Mouse (Mus musculus): Measurements from ENCODE around the gene Ces2h. TPM values are rescaled to one million over a fixed set of nuclear protein-coding genes. Genes with fewer than 3 reads are reported as not detected.

Ces2h gene
- total and polyA plus RNA-seq, 2 experiments from 2014 or later = not detected

GRCm38 (mm10) chr8:104999183-104999582 lies 1.5 kb upstream of the Ces2h start:
- no peak overlapping the region for H3K4me3 ChIP-seq (ENCODE audit: low read length)
- H3K4me1 ChIP-seq (ENCODE audit: insufficient read depth, low read length) = no peaks in the 10 kb centered on the region
- H3K9ac ChIP-seq (replicated peaks; ENCODE audit: low read length) = no peak overlapping the region
- no peaks in the 10 kb centered on the region for H3K9me3 ChIP-seq (ENCODE audit: low read length)
- no peaks in the 10 kb centered on the region for H3K27me3 ChIP-seq (ENCODE audit: insufficient read depth, low read length)
- ATAC-seq (no peak), DNase-seq (ENCODE audit: low spot score) (no peak)
- no peaks in the 10 kb centered on the region for H3K36me3 ChIP-seq (ENCODE audit: insufficient read depth, low read length)
- WGBS = 83% methylated on average over 6 of the region's 6 CpGs
- no peak overlapping the region for H3K4me2 ChIP-seq (ENCODE audit: low read depth, low read length)
- no peak for TF ChIP-seq CTCF (IDR thresholded peaks at IDR 0.05; ENCODE audit: low read depth)
- H3K27ac ChIP-seq = no peak overlapping the region

- ATAC-seq (no peak), DNase-seq (ENCODE audit: low spot score) (no peak)
- no peaks in the 10 kb centered on the region for H3K36me3 ChIP-seq (ENCODE audit: insufficient read depth, low read length)
- no peaks in the 10 kb centered on the region for H3K27me3 ChIP-seq (ENCODE audit: insufficient read depth, low read length)
- no peaks in the 10 kb centered on the region for H3K4me1 ChIP-seq (ENCODE audit: insufficient read depth, low read length)
- 90% methylated on average over 2 of the region's 2 CpGs for WGBS
- H3K4me3 ChIP-seq (ENCODE audit: low read length) = no peak overlapping the region
- no peaks in the 10 kb centered on the region for H3K9me3 ChIP-seq (ENCODE audit: low read length)
- H3K4me2 ChIP-seq (ENCODE audit: low read depth, low read length) = no peak overlapping the region
- TF ChIP-seq CTCF (IDR thresholded peaks at IDR 0.05; ENCODE audit: low read depth) = no peak
- H3K27ac ChIP-seq = no peak overlapping the region
- H3K9ac ChIP-seq (replicated peaks; ENCODE audit: low read length) = no peak overlapping the region
Measured at GRCm38 (mm10) chr8:105010000-105010399, 9.3 kb downstream of the Ces2h start.

- DNase-seq (ENCODE audit: low spot score) = no peak
- H3K27ac ChIP-seq = no peak overlapping the region
- no peak overlapping the region for H3K9ac ChIP-seq (replicated peaks; ENCODE audit: low read length)
- ATAC-seq = no peak
- no peaks in the 10 kb centered on the region for H3K9me3 ChIP-seq (ENCODE audit: low read length)
- H3K4me3 ChIP-seq (ENCODE audit: low read length) = no peak overlapping the region
- no peak for TF ChIP-seq CTCF (IDR thresholded peaks at IDR 0.05; ENCODE audit: low read depth)
- H3K36me3 ChIP-seq (ENCODE audit: insufficient read depth, low read length) = no peaks in the 10 kb centered on the region
- H3K4me1 ChIP-seq (ENCODE audit: insufficient read depth, low read length) = no peaks in the 10 kb centered on the region
- no peak overlapping the region for H3K4me2 ChIP-seq (ENCODE audit: low read depth, low read length)
- no peaks in the 10 kb centered on the region for H3K27me3 ChIP-seq (ENCODE audit: insufficient read depth, low read length)
- WGBS = 79% methylated on average over 12 of the region's 12 CpGs
Measured at GRCm38 (mm10) chr8:105011136-105011535, 10.5 kb downstream of the Ces2h start.

- no peak overlapping the region for H3K9ac ChIP-seq (replicated peaks; ENCODE audit: low read length)
- H3K4me3 ChIP-seq (ENCODE audit: low read length) = no peak overlapping the region
- 86% methylated on average over 5 of the region's 5 CpGs for WGBS
- H3K4me1 ChIP-seq (ENCODE audit: insufficient read depth, low read length) = no peaks in the 10 kb centered on the region
- no peaks in the 10 kb centered on the region for H3K27me3 ChIP-seq (ENCODE audit: insufficient read depth, low read length)
- H3K36me3 ChIP-seq (ENCODE audit: insufficient read depth, low read length) = no peaks in the 10 kb centered on the region
- no peaks in the 10 kb centered on the region for H3K9me3 ChIP-seq (ENCODE audit: low read length)
- ATAC-seq = no peak
- H3K4me2 ChIP-seq (ENCODE audit: low read depth, low read length) = no peak overlapping the region
- H3K27ac ChIP-seq = no peak overlapping the region
- no peak for TF ChIP-seq CTCF (IDR thresholded peaks at IDR 0.05; ENCODE audit: low read depth)
- DNase-seq (ENCODE audit: low spot score) = no peak
Measured at GRCm38 (mm10) chr8:105014391-105014790, 13.7 kb downstream of the Ces2h start.

- no peaks in the 10 kb centered on the region for H3K9me3 ChIP-seq (ENCODE audit: low read length)
- no peaks in the 10 kb centered on the region for H3K27me3 ChIP-seq (ENCODE audit: insufficient read depth, low read length)
- WGBS = 100% methylated on average over 1 of the region's 1 CpGs
- ATAC-seq = no peak
- no peak overlapping the region for H3K9ac ChIP-seq (replicated peaks; ENCODE audit: low read length)
- no peak for DNase-seq (ENCODE audit: low spot score)
- no peaks in the 10 kb centered on the region for H3K36me3 ChIP-seq (ENCODE audit: insufficient read depth, low read length)
- no peak overlapping the region for H3K4me2 ChIP-seq (ENCODE audit: low read depth, low read length)
- TF ChIP-seq CTCF (IDR thresholded peaks at IDR 0.05; ENCODE audit: low read depth) = no peak
- no peak overlapping the region for H3K27ac ChIP-seq
- no peak overlapping the region for H3K4me3 ChIP-seq (ENCODE audit: low read length)
- H3K4me1 ChIP-seq (ENCODE audit: insufficient read depth, low read length) = no peaks in the 10 kb centered on the region
Measured at GRCm38 (mm10) chr8:105021954-105022353, 21.3 kb downstream of the Ces2h start.

- H3K4me2 ChIP-seq (ENCODE audit: low read depth, low read length) = no peak overlapping the region
- ATAC-seq (no peak), DNase-seq (ENCODE audit: low spot score) (peak; percentile 22)
- TF ChIP-seq CTCF (IDR thresholded peaks at IDR 0.05; ENCODE audit: low read depth) = no peak
- H3K9ac ChIP-seq (replicated peaks; ENCODE audit: low read length) = no peak overlapping the region
- no peak overlapping the region for H3K27ac ChIP-seq
- no peaks in the 10 kb centered on the region for H3K4me1 ChIP-seq (ENCODE audit: insufficient read depth, low read length)
- H3K4me3 ChIP-seq (ENCODE audit: low read length) = no peak overlapping the region
- H3K36me3 ChIP-seq (ENCODE audit: insufficient read depth, low read length) = no peaks in the 10 kb centered on the region
- WGBS = 50% methylated on average over 1 of the region's 1 CpGs
- H3K27me3 ChIP-seq (ENCODE audit: insufficient read depth, low read length) = no peaks in the 10 kb centered on the region
- H3K9me3 ChIP-seq (ENCODE audit: low read length) = no peaks in the 10 kb centered on the region
Measured at GRCm38 (mm10) chr8:105023087-105023486, 22.4 kb downstream of the Ces2h start.

- Histone ChIP-seq H3K36me3 (ENCODE audit: insufficient read depth, low read length) (no peaks in the 10 kb centered on the region), H3K9ac (replicated peaks; ENCODE audit: low read length) (no peak overlapping the region), H3K4me3 (ENCODE audit: low read length) (no peak overlapping the region), H3K4me2 (ENCODE audit: low read depth, low read length) (no peak overlapping the region), H3K4me1 (ENCODE audit: insufficient read depth, low read length) (no peaks in the 10 kb centered on the region), H3K27me3 (ENCODE audit: insufficient read depth, low read length) (no peaks in the 10 kb centered on the region), H3K9me3 (ENCODE audit: low read length) (no peaks in the 10 kb centered on the region), H3K27ac (no peak overlapping the region)
- WGBS = 62% methylated on average over 2 of the region's 2 CpGs
- TF ChIP-seq CTCF (IDR thresholded peaks at IDR 0.05; ENCODE audit: low read depth) = peak; percentile 39
- ATAC-seq (no peak), DNase-seq (ENCODE audit: low spot score) (no peak)
Measured at GRCm38 (mm10) chr8:105025050-105025449, 24.4 kb downstream of the Ces2h start.
